Mouse (Mus musculus): ENCODE measurements around the gene Zfp426.

GRCm38 (mm10) chr9:20504801-20505200, 12.3 kb upstream of the Zfp426 start:
- TF ChIP-seq CHD2 (IDR thresholded peaks at IDR 0.05; ENCODE audit: low read depth, low read length) (no peak), MAFK (IDR thresholded peaks at IDR 0.05; ENCODE audit: insufficient read depth, low read depth, low read length) (no peak), HCFC1 (IDR thresholded peaks at IDR 0.05; ENCODE audit: borderline replicate concordance, insufficient read depth, low read length) (no peak)

Data from ES-E14 (cell line).